Mouse (Mus musculus) G1E (cell line): Measurements from ENCODE around the gene Ift122.

ENCODE experiments used
- CTCF ChIP-seq: IDR thresholded peaks from 2 replicates; pipeline ENCODE4 v1.5.1; 2012; ENCODE audit warnings: low read depth, low read length, inconsistent platforms, mixed read lengths
- GATA1 ChIP-seq: IDR thresholded peaks from 2 replicates; pipeline ENCODE4 v1.6.1; 2012; ENCODE audit warnings: borderline replicate concordance, low read length, inconsistent platforms, mixed read lengths
- TAL1 ChIP-seq: conservative IDR thresholded peaks from 2 replicates; pipeline ENCODE4 v1.6.1; 2012; ENCODE audit warnings: low read depth, low read length, inconsistent platforms, mixed read lengths

DNA sequence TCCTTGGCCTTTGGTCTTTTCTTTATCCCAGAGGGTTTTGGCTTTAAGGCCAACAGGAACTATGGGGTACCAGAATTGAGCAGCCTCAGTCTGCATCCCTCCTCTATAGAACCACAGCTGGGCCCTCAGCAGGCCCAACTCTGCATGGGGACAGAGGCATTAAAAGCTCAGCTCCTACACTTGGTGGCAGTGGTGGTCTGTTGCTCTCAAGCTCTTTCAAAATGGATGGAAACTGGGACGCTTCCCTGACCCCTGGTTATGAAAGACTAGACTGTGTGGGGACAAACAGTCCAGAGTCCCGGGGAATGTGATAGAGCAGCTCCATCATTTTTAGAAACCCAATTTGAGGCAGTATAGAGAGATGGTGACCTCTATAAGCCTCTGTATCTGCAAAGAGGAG is 84.7 kb downstream of the Ift122 start:
- no peak for TF ChIP-seq CTCF
- TF ChIP-seq GATA1, result no peak
- no peak for TF ChIP-seq TAL1
